Mouse (Mus musculus): ENCODE results near the gene Poc1b. TPM values are rescaled to one million over a fixed set of nuclear protein-coding genes. Genes with fewer than 3 reads are reported as not detected.

Poc1b gene
- total RNA-seq, 2 experiments from 2014 or later, result 10.5 to 12.1 TPM

DNA sequence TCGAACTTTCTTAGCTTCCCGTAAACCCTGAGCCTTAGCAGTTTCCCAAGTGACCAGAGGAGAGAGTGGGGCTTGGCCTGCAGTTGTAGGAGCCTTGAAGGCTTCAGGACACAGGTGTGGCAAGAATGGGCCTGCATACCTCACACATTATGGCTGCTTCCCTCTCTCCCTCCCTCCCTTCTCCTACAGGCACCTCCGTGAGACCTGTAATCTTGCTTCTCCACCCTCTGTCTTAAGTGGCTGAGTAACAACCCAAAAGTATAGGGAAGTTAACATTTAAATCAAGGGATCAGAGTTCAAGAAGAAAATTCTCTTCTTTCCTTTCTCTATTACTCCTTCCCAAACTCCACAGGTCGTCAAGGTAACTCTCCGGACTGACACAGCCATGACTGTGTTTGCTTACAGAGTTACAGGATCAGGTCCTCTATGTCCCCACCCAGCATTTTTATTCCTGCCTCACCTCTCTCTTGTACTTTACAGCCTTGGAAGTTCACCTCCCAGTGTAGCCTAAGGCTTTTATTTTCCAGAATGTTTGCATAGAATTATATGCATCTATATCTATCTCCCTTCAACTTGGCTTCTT, 137.2 kb downstream of the Poc1b start:
- intact Hi-C loops (cut with DNase I), result no loop called here

DNA sequence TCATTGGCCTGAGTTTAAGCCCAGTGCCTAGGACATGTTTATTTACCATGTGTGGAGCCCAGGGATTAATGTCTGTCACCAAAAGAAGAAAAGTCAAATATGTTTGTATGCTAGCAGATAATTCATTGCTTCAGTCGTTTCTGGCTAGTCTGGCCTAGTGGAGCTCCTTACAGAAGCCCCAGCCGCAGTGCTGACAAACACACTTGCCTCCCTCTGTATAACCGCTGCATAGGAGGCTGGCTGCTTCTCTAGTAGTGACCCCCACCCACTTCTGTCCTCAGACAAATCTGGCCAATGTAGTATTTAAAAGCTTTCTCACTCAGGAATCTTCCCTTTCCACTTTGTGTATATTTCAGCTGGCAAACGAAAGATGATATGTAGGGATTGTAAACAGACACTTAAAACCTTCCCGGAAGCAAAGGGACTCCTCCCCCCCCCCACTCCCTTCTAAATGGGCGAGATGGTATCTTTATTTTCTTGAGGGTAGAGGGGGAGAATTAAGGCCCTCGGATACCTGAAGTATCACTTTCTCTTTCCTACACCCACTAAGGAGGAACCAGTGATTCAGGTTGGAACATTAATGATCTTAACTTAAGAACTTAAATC, 137.9 kb downstream of the Poc1b start:
- intact Hi-C loops (cut with DNase I), result no loop called here

More for the DNA sequence above, 137.2 kb downstream of the Poc1b start:
- DNase-seq, result no peak

DNA sequence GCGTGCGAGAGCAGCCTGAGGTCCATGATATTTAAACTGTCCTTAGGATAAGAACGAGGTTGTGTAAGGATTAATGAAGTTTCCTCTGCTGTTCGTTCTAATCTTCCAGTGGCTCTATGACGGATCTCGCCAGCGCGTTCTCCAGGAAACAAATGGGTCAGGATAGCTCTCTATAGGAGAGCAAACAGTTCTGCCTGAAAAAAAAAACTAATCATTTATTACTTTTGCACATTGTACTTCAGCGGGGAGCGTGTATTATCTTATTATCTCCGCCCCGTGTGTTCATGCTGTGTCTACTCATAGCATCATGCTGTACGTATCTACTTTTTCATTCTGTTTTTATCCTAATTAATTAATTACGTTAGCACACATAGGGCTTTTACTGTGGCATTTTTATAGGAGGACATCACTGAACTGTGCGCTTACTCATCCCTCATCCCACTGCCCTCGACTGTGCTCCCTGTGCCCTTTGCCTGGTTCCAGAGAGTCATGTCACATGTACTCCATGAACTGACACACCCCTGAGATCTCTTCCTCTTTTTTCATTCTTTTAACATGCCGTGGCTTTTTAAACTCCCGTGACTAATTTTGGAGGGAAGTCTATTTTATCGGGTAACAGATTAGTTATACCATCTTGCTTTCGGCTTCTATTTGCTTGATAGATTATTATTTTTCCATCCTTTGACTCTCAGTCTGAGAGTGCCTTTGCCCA, 140.1 kb downstream of the Poc1b start:
- DNase-seq, result no peak
- intact Hi-C loops (cut with DNase I), result no loop called here

More for the DNA sequence above, 137.9 kb downstream of the Poc1b start:
- DNase-seq, result no peak

Other genes starting within 250 kb of the Poc1b start
- gene Atp2b1, start 192.6 kb upstream of the Poc1b start, total RNA-seq (2021), result 10 to 100 TPM; 73.3 to 76.6 TPM
- 1 to 10 TPM; 4.9 to 6.1 TPM for gene Galnt4, start 1.1 kb downstream of the Poc1b start, total RNA-seq (2021)
- gene Phxr2, start 19.3 kb downstream of the Poc1b start, total RNA-seq (2021), result not detected
- gene Dusp6, start 156.2 kb downstream of the Poc1b start, total RNA-seq (2021), result 10 to 100 TPM; 29.2 to 38.3 TPM

Data from heart, postnatal 10 days (tissue).